Mouse (Mus musculus) adrenal gland, adult (tissue): ENCODE measurements at regions not wholly inside any gene's neighbourhood (a gene's known extent, or its start where the extent isn't known, plus 50 kb on each side); places are given as distances from the start of the nearest gene placed in this dataset.

Source experiments
- DNase-seq, 2 experiments: peaks; one replicate each; pipeline ENCODE4 v3.0.0; 2022 to 2023; ENCODE audit warnings: low spot score in 1 of 2; ENCODE audit not compliant: inconsistent age in 2 of 2

DNA sequence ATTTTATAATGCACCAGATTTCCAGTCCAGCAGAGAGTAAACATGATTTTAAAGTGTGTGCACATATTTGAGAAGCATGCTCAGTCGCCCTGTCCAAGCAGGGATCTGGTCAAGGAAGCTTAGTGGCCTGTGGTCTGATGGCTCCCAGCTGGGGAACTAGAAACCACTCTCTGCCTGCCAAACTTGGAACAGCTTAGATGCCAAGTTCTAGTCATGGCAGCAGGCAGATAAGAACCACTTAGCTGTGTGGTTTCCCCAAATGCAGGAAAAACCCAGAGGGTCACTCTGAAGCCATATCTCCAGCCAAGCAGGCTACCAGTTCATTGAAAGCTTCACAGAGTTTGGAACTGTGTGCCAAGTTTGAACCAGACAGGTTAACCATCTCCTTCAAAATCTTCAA lies 86.1 kb downstream of the Fam114a2 start:
- no peak for DNase-seq

DNA sequence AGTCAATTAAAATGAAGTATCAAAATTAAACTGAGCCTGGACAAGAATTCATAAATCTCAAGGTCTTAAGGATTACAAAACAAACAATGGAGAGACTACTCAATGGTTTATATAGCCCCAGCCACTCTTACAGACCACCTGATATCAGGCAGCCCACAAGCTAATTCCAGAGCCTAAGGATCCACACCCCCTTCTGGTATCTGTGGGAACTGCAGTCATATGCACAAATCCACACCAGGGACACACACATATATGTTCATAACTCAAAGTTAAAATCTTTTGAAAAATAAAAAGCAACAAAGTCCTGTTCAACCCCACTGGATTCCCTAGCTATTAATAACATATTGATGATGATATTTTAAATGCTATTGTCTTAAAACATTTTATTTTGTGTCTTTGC lies 86.5 kb downstream of the Fam114a2 start:
- no peak for DNase-seq

DNA sequence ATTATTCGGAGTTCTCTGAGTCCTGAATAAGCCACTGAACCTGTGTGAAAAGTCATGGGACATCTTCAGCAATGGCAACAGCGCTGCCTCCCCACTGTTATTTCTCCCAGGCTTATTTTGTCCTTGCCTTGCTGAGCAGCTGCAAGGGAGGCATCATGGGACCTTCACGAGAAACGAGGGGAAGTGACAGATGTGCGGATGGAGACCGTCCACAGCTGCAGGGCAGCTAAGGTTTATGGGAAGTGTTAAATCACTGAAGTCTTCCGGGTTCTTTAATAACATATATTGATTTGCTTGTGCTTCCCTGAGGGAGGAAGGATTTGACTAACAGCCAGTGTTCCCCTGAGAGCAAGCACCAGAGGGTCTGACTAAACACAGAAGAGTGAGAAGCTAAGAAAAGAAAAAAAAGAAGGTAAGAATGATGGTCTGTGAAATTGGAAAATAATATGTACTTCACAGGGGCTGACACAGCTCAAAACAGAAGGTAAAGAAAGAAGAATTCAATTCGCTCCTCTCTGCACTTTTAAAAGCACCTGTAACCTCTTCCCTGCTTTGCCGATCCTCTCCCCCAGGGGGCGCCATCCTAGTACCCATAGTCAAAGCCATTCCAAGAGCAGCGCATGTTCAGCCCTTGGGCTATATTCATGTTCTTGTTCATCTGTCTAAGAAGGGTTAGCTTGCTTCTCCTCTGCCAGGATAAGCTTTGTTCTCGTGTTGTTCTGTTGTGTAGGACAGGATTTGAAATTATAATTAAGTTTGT lies 92.2 kb downstream of the Fam114a2 start:
- peak; percentile 5 to 47 for DNase-seq

DNA sequence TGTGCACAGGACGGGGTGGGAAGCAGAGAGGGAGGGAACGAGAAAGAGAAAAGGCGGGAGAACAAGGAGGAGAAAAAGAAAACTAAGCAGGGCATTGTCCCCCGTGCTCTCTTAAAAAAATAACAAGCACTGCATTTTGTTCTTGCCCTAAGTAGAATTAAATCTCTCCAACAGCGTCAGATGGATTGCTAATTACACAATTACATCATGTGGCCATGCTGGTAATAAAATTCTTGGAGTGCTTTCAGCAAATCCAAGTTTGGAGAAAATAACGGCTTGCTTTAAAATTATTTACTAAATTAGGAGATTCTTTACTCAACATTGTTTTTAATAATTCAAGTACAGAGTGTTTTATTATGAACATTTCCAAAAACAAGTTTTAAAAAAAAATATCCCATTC lies 99.0 kb downstream of the Fam114a2 start:
- DNase-seq, result no peak

DNA sequence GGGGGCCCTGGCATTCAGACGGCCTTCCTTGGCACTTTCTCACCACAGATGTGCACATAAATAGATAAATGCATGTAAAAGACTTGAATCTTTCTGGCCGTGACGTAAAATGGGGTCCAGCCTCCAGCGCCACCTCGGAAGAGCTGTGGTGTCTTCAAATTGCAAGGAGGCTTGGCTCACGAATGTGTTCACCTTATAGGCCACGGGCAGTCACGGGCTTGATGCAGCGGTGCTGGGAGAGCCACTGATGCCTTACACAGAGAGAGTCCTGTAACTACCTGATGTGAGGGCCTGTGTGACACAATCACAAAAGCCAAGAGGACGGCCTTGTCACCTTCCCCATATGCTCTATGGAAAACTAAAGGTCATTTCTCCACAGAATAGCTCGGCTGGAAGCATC lies 102.4 kb downstream of the Fam114a2 start:
- DNase-seq, result no peak

DNA sequence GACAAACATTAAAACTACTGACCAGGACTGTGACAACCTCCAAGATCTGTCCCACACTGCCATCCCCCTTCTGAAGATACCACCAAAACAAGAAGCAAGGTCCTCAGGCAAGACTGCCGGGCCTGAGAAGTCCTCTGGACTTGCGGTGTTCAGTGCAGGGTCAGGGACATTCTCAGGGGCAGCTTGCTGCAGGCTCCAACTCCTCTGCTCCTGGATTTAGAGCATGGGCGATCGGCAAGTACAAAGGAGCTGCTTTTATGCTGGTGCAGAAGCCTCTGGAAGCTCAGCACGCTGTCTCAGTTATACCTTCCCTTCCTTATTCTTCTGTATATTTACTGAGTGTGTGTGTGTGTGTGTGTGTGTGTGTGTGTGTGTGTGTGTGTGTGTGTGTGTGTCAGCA lies 103.2 kb downstream of the Fam114a2 start:
- no peak for DNase-seq

DNA sequence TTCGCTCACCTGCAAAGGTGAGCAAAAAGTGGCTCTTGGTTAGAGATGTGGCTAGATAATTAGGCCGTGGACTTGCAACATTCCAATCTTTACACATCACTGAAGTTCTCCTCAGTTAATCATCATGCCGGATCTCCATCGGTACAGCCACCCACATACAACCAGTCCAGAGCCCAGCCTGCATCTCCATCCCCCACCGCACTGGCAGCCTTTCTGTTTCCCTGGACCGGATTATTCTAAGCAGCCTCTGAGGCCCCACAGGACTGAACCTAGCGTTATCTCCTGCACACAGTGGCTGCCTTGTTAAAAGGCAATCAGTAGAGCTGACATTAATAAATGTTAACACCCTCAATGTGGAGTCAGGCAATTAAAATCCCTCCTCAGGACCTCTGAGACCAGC lies 103.7 kb downstream of the Fam114a2 start:
- no peak for DNase-seq

DNA sequence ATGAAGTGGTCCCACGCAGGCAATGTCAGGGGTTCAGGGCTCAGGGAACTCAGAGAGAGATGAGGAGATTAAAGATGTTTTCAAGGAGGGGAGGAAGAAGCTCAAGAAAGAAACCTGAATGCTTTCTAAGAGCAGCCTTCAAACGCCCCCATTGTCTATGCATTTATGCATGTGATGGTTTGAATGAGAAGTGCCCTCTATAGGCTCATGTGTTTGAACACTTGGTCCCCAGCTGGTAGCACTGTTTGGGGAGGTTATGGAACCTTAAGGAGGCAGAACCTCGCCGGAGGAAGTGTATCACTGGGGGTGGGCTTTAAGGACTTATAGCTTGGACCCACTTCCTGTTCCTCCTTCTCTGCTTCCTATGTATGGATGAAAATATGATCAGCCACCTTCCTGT lies 105.1 kb downstream of the Fam114a2 start:
- DNase-seq, result no peak

DNA sequence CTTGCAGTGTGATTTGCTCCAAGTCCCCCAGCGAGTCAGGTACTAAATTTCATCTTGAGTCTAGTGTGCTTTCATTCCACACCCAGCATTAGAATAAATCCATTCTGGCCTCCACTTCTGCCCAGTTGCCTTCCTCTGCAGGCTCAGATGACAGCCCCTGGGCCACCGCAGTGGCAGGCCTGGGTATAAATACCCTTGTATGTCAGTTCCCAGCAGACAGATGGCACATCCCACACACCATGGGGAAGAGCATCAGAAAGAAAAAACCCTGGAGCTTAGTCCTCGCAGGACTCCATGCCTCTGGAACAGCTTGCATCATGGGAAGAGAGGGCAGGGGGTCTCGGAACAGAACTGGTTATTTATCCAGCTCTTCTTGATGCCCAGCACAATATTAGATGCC lies 105.7 kb downstream of the Fam114a2 start:
- no peak for DNase-seq

DNA sequence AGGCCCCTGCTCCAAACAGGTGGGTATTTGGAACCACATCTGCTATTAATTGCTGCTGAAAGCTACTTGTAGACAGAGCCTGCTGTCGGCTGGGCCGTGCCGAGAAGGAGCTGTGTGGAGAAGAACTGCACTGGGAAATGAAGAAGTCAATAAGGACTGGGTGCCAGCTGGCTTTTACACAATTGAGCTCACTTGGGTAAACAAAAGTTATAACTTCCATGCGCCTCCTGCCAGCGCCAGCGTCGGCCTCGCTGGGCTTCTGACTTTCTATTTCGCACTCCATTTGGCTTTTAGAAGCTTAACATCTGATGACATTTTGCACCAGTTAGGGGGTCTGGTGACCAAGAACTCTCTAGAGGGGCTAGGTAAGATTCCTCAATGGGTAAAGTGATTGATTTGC lies 114.2 kb downstream of the Fam114a2 start:
- DNase-seq, result no peak

DNA sequence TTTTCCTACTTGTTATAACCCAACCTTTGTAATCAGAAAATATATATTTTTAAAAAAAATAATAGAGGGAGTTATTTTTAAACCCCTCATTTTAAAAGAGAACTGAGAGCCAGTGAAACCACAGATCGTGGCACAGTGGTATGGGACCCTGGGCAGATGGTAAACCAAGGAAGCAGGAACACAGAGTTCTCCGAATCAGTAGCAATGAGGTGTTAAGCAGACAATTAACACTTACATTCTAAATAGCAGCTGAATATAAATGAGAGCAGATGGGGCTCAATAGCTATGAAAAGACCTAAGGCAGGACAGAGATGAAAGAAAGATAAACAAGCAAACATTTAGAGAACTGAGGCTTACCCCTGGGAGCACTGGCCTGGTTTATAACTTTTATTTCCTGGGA lies 116.8 kb downstream of the Fam114a2 start:
- DNase-seq, result no peak

DNA sequence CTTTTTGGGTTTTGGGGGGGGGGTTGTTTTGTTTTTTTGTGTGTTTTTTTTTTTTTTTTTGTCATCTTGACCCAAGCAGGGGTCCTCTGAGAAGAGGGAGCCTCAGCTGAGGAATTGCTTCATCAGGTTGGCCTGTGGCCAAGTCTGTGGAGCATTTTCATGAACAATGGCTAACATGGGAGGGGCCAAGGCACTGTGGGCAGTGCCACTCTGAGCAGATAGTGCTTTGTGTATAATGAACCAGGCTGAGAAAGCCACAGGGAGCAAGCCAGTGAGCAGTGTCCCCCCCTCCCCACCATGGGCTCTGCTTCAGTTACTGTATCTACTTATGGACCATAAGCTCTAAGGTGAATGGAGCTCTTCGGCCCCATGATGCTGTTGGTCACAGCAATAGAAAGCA lies 119.1 kb downstream of the Fam114a2 start:
- DNase-seq, result no peak

DNA sequence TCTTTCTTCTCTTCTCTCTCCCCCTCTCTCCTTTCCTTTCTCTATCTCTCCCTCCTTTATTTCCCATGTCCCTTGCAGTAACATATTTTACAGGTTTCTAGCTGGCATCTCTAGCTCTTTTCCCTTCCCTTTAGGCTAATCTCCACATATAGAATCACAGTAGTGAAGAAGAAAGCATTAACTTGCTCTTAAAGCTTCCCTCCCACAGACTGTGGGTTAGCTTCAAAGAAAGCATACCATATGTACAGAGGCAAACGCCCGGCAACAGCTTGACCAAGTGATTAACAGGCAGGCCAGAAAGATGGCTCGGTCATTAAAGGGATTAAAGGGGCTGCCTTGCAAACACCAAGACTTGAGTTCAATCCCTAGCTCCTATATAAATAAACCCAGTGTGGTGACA lies 122.0 kb downstream of the Fam114a2 start:
- no peak for DNase-seq

DNA sequence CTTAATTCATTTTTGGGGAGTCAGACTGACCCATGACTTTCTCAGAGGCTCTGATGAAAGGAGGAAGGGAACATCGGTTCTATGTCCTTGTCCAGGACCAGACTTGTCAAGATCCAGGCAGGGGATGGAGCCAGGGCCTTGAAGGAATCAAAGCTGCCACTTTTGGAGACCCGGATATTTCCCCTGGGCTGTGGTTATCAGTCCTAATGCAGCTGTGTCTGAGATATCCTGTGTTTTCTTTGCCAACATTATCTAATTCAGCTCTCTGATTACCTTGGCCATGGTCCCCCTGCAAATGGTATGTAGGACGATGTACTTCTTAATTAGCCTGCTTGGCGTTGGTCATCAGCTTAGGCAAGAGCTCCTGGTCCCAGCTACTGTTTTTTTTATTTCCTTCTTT lies 127.6 kb downstream of the Fam114a2 start:
- DNase-seq, result no peak
